Mouse (Mus musculus) right cerebral cortex, postnatal 14 days (tissue): ENCODE measurements at regions not wholly inside any gene's neighbourhood (a gene's known extent, or its start where the extent isn't known, plus 50 kb on each side); places are given as distances from the start of the nearest gene placed in this dataset.
"Not testable (repeated sequence)": the region's sequence is repeated elsewhere in the genome, so short reads cannot be mapped to it uniquely, and the experiment has no call there.

Experiments
- DNase-seq: peaks from one replicate; pipeline ENCODE4 v3.0.0; 2022

- DNase-seq, result no peak
Measured at GRCm38 (mm10) chr9:9606322-9606721, 367.4 kb upstream of the Arhgap42 start.

- no peak for DNase-seq
Measured at GRCm38 (mm10) chr9:9591263-9591662, 352.4 kb upstream of the Arhgap42 start.

GRCm38 (mm10) chr9:9583011-9583605 lies 344.2 kb upstream of the Arhgap42 start:
- peak; percentile 17 for DNase-seq

- no peak for DNase-seq
Measured at GRCm38 (mm10) chr9:9582301-9583010, 343.6 kb upstream of the Arhgap42 start.

GRCm38 (mm10) chr9:9568040-9568649 lies 329.2 kb upstream of the Arhgap42 start:
- no peak for DNase-seq

GRCm38 (mm10) chr9:9564551-9564950 lies 325.6 kb upstream of the Arhgap42 start:
- peak; percentile 5 for DNase-seq

- no peak for DNase-seq
Measured at GRCm38 (mm10) chr9:9548657-9549056, 309.8 kb upstream of the Arhgap42 start.

- DNase-seq, result peak; percentile 51
Measured at GRCm38 (mm10) chr9:9547570-9547969, 308.7 kb upstream of the Arhgap42 start.

- no peak for DNase-seq
Measured at GRCm38 (mm10) chr9:9547121-9547520, 308.2 kb upstream of the Arhgap42 start.

- no peak for DNase-seq
Measured at GRCm38 (mm10) chr9:9500345-9500744, 261.4 kb upstream of the Arhgap42 start.

GRCm38 (mm10) chr9:9493594-9494182 lies 254.8 kb upstream of the Arhgap42 start:
- no peak for DNase-seq

- DNase-seq, result no peak
Measured at GRCm38 (mm10) chr9:9477145-9477544, 238.2 kb upstream of the Arhgap42 start.

- no peak for DNase-seq
Measured at GRCm38 (mm10) chr9:9475009-9475744, 236.3 kb upstream of the Arhgap42 start.

- no peak for DNase-seq
Measured at GRCm38 (mm10) chr9:9444213-9444612, 205.3 kb upstream of the Arhgap42 start.

GRCm38 (mm10) chr9:9420326-9420725 lies 181.4 kb upstream of the Arhgap42 start:
- DNase-seq, result no peak

GRCm38 (mm10) chr9:9412460-9413181 lies 173.7 kb upstream of the Arhgap42 start:
- no peak for DNase-seq

- not testable (repeated sequence) for DNase-seq
Measured at GRCm38 (mm10) chr9:9394190-9394589, 155.3 kb upstream of the Arhgap42 start.

- no peak for DNase-seq
Measured at GRCm38 (mm10) chr9:9376650-9377189, 137.8 kb upstream of the Arhgap42 start.

GRCm38 (mm10) chr9:9375304-9375904 lies 136.5 kb upstream of the Arhgap42 start:
- DNase-seq, result peak; percentile 80

GRCm38 (mm10) chr9:9372594-9372993 lies 133.7 kb upstream of the Arhgap42 start:
- no peak for DNase-seq

GRCm38 (mm10) chr9:9368731-9369130 lies 129.8 kb upstream of the Arhgap42 start:
- no peak for DNase-seq
